Mouse (Mus musculus) ovary, postnatal 14 days (tissue): ENCODE measurements around the gene Fzd1.

Experiments used
- DNase-seq: peaks from one replicate; pipeline ENCODE4 v3.0.0; 2022; ENCODE audit warnings: low spot score

The Fzd1 gene

DNA sequence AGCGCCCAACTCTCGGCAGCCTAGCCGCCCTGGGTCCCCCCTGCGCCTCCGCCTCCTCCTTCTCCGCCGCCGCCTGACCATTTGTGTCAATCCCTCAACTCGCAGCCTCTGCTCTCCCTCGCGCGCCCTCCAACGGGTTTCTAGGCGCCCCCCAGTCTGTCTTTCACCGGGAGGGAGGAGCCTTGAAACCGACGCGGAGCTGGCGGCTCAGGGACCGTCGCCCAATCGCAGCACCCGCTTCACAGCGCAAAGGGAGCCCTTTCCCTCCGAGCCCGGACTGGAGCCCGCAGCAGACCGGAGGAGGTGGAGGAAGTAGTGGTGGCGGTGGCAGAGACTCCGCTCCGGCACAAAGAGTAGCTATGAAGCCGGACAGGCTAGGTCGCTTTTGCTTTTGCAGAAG, at the start of gene Fzd1:
TSS of gene Fzd1 (minus strand) at position 134 of the 400 bp plus-strand sequence.
- DNase-seq, result peak; percentile 90

DNA sequence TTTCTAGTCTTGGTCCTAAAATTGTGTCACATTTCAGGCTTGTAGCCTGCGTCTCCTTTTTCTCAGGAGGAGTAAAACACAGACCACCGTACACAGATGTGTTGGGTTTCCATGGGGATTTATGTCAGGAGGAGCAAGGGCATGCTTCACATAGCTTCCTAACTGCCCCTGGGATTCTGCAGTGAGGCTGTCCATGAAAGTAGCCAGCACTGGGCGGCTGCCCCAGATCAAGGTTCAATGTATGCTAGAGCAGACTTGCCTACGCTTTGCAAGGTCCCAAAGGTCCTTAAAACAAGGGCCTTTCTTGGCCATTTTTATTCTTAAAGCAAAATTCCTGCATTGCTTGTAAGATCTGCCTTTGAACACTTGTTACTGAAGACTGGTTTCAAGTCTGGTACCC, 47.4 kb upstream of the Fzd1 start:
- no peak for DNase-seq

DNA sequence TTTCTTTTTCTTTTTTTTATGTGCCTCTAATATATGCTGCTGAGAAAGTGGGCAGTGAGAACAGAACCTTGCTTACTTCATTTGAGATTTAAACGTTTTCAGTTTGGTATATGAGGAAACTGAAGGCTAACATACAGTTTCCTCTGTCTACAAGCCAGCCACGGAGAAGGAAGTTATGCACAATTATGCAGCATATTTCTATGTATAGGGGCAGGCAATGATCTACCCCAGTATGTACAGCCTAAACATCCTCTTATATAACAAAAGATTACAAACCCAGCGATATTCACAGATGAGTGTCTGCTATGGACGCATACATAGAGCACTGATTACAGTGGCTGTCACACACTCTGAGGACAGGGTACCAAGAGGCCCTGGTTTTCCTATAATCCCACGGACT, 45.9 kb upstream of the Fzd1 start:
- DNase-seq, result no peak

DNA sequence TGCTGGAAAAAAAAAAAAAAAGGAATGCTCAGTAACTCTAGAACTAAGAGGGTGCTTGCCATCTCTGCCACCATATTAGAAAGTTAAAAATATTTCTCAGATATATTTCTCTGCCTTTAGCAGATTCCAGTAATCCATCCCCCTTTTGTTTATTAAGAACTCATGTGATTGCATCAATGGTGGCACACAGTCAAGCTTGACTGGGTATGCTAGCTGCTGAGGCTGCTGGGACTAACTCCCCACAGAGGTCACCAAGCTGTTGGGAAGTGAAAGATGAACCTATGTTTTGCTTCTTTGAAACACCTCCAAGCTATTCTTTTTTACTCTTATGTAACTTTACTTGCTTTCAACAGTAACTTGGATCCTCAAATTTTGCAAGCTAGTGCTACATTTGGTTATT, 44.1 kb upstream of the Fzd1 start:
- DNase-seq, result no peak

DNA sequence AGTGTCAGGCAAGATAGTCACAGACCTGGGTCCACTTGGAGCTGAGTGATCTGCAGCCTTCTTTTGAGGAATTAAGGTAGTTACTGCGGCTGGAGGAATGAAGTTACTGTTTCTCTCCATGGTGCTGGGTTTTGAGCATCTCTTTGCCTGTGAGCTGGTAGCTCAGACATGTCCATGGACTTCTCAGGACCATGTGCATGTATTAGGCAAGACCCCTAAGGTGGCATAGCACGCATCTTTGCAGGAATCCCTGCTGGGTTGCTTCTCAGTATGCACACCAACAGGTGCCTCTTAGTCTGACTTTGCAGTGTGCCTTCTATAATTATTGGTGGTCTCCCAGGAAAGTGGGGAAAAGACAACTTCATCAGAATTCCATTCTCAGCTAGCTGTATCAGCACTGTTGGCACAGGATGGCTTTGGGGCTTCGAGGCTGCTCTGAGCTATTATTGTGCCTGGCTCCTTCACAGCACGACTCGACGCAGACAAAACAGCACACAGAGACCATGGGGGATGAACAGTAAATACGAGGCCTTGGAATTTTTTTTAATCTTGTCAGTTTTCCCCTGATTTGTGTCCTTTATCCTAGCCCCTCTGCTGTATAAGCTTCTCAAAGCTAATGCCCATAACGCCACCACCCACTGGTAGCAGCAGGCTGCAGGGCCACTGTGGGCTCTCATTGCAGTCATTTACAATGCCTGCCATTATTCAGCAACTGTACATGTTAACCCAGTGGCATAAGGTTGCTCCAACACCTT, 43.4 kb upstream of the Fzd1 start:
- no peak for DNase-seq

DNA sequence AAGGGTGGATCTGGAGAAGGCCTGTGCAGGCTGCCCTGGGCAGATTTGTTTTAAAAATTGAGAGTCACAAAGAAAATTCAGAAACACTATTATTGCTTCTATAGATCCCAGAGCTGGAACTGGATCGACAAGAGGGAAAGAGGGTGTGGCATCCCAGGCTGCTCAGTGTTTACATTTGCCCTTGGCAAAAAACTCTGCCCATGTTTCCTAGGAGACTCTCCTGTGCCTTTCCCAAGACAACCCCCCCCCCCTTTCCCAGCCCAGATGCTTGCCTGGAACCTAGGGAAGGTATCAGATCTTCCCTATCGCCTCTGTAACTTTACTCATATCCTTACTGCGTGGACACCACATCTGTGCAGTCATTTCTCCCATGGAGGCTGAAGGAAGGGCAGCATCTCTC, 33.4 kb upstream of the Fzd1 start:
- DNase-seq, result no peak

DNA sequence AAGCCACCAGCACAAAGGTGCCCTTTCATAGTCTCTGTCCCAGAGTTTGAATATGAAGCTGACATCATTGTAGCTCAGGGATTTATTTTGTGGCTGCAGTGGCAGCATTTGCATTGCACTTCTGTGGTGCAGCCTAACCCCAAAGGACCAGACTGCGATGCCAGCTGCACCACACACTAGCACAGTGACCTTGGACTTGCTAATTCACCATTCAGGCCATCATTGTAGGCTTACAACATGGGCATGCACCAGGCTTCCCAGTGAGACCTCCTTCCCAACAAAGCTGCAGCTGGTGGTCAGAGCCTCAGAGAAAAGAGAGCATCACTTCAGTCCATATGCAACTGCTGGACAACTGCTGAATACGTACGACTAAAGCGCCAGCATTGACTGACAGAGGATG, 32.4 kb upstream of the Fzd1 start:
- DNase-seq, result no peak

DNA sequence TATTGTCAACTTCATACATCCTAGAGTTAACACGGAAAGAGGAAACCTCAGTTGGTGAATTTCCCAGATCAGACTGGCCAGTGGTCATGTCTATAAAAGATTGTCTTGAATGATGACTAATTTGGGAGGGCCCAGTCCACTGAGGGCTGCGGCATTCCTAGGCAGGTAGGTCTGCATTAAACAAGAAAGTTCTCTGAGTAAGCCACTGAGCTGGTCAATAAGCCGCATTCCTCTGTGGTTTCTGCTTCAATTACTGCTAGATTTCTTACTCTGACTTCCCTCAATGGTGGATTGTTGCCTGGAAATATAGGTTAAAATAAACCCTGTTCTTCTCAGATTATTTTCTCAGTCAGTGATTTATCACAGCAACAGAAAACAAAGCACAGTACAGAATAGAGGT, 30.6 kb upstream of the Fzd1 start:
- no peak for DNase-seq

DNA sequence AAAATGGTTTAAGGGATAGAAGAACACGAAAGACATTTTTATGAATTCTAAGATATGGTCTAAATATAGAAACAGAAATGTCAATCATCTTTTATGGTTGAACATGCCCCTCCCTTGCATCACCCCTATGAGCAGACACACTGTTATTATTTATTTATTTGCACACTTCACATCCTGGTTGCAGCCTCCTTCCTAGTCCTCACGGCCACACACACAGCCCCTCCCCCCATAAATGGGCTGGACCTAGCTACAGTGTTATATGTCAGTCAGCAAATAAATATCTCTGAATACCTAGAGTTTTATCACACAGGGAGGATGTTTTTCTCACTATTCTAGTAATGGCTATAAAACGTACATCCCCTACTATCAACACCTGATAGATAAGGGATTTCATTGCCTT, 29.0 kb upstream of the Fzd1 start:
- no peak for DNase-seq

DNA sequence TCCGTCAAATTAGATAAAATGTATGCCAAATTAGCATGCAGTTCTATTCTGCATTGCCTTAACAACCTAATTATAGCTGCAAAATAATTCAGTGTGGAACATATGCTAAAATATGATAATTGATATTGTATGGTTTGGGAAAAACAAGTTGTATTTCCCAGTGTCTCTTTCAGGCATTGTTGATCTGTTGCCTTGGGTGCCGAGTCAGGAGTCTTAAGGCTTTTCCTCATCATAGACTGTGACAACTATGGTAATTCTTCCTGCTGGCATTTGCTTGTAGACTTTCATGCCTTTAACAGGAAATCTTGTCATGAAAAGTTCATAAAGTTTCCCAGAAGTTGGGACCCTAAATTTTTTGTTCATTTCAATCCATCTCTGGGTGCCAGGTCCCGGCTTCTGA, 20.4 kb upstream of the Fzd1 start:
- no peak for DNase-seq

DNA sequence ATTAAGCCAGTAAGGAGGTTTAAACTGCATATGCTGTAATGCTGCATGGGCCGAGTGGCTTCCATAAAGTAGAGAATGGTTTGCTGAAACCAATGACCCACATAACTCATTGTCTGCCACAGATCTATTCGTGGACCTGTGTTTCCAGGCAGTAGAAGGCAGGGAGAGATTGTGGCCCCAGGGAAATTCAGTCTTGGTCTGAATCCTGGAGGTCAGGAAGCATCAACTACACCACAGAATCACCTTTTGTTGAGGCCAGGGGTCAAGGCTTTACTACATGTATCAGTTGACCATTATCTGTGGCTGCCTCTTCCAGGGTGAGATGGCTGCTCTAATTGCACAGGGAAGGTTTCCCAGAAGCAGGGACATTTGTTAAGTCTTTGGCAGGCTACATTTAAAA, 18.7 kb upstream of the Fzd1 start:
- DNase-seq, result no peak

DNA sequence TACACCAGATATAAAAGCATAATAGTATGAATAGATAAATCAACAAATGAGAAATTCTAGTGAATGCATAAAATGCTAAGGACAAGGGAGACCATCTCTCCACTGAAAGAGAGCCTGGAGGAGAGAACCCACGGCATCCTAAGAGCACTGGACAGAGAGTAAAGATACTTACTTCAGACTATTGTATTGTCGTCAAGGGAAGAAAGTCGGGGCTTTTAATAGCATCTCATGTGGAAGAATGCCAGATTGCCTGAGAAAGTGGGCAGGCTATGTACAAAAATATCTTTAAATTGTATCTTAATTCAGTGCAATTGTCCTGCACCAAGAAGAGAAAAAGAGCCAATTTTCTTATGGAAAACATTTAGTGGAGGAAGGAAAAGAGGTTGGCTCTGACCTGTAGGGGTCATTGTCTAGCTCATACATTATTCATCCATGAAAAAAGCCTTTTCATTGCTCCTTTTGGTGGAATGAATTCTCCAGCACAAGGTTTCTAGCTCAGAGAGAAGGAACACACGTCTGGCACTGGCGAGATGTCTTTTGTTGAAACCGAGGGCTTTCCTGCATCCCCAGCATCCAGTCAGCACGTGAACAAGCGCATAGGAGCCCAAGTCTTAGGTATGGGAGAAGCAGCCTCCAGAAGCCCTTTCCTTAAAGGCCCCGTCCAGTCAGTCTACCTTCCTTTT, 15.4 kb upstream of the Fzd1 start:
- no peak for DNase-seq

DNA sequence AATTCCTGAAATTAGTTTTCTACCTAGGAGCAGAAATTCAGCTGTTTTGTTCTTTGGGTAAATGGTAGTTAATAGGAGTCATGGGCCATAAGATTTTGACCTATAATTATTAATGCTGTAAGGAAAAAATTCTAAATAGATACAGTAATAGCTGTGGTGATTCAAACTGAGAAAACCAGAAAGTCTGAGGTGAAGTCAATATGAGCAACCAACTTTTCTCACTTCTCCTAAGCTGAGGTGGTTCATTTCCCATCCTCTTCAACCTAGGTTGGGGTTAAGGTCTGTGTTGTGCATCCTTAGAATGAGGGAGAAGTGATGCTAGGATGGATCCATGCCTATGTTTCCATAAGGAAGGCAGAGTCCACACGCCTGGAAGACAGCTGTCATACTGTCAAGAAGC, 12.8 kb upstream of the Fzd1 start:
- no peak for DNase-seq

DNA sequence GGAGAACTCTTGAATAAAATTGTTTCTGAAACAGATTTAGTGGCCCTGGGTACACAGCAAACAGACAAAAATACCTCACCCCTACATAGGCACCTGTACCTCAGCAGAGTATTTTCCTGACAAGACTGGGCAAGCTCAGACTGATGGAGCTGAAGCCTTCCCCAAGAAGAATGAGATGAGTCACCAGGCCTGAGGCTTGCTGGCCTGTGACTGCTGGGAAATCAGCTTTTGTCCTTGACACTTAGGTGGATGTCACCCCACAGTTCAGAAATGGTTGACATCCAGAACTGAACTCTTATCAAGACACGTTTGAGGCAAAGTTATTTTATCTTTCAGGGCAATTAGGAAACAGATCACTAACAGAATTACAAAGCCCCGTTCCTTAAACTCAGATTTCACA, 10.1 kb upstream of the Fzd1 start:
- DNase-seq, result no peak

DNA sequence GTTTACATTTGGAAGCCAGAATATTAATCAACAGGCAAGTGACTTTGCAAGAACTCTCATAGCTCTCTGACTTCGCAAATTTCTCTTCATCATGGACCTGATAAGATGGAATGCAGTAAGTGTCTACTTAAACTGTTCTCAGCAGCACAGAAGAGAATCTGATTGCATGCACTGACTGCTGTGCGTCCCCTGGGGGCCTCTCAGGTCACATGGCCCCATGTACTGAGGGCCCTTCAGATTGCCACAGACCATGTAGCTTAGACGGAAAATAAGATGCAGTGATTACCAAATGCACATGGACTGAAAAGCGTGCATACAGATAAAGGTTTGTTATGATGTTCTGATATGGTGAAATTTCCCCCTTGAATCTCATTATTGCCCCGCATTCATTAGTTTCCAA, 8.9 kb upstream of the Fzd1 start:
- DNase-seq, result no peak

DNA sequence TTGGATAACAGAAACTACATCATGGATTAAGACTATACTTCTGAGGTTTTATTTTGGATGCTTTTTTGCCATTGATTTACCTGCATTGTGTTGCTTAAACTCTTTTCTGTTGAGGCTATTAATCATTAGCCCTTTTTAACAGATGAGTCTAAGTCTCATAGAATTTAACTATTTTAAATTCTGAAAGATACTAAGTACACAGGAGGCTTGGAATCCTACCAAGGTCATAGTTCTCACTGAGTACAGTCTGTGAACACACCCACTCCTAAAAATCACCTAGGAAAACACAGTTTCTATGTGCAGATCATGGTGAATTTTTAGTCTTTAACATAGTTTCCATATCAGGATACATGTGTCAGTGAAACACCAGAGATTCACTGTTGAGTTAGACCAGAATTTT, 4.1 kb upstream of the Fzd1 start:
- DNase-seq, result no peak

DNA sequence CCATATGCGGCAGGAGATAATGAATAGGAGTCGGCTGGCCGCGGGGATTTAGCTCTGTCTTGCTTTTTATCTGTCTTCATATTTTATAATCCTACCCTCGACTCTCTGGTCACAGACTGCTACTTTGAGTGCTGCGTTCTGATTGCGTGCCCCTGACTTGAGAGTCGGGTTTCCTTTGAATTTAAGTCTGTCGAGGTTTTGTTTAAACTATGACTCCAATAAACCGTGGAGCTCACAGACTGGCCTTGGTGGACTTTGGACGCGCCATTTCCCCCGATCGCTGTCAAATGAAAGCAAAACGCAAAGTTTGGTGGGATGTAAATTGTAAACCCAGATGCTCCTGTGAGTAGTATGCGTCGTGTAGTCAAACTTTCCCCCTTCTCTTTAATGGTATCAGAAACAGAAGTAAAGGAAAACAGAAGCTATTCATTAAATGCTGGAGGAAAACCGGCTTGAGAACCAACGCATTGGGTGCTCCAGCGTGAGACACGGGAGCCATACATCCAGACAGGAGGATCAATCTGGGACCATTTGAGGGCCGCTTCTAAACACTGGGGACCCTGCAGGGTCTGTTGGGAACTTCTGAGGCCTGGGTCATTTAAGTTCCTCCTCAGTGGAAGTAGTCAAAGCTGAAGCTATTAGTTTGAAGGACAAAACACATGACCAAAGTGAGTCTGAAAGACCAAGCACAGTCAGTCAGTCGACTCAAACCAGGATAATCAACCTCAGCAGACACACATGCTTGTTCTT, 671 bp upstream of the Fzd1 start:
- no peak for DNase-seq

DNA sequence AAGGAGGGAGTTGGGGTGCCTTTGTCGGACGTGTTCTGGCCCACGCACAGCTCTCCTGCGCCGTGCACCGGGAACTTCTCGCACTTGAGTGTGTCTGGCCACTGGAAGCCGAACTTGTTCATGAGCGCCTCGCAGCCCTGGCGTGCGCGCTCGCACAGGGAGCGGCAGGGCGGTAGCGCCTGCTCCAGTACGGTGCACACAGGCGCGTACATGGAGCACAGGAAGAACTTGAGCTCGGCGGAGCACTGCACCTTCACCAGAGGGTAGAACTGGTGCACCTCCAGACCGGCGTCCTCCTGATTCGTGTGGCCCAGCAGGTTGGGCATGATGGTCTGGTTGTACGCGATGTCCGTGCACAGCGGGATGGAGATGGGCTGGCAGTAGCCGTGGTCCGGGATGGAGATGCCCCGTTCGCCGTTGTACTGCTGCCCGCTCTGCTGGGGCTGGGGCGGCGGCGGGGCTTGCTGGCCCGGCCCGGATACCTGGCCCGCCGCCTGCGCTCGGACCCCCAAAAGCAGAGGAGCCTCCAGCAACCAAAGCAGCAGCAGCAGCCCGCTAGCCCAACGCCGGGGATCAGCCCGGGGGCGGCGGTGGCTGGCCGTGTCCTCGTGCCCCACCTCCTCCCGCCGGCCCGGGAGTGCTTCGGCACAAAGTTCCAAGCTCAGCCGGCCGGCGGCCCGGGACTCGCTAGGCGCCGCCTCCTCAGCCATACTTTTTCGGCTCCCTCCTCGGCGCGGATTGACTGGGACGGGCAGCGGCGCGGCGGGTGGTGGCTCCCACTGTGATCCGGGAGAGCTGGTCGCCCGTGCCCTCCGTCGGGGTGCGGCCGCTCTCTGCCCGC, 744 bp downstream of the Fzd1 start:
- peak; percentile 58 for DNase-seq

DNA sequence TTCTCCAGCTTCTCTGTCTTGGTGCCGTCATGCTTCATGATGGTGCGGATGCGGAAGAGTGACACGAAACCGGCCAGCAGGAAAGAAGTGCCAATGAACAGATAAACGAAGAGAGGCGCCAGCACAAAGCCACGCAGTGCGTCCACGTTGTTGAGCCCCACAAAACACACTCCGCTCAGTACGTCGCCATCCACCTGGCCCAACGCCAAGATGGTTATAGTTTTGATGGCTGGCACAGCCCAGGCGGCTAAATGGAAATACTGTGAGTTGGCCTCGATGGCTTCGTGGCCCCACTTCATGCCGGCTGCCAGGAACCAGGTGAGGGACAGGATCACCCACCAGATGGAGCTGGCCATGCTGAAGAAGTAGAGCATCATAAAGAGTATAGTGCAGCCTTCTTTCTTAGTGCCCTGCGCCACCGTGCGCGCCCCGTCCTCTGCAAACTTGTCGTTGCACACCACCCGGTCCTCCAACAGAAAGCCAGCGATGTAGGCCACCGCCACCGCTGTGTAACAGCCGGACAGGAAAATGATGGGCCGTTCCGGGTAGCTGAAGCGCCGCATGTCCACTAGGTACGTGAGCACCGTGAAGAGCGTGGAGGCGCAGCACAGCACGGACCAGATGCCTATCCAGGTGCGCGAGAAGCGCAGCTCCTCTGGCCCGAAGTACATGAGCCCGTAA, 1.7 kb downstream of the Fzd1 start:
- DNase-seq, result peak; percentile 19

DNA sequence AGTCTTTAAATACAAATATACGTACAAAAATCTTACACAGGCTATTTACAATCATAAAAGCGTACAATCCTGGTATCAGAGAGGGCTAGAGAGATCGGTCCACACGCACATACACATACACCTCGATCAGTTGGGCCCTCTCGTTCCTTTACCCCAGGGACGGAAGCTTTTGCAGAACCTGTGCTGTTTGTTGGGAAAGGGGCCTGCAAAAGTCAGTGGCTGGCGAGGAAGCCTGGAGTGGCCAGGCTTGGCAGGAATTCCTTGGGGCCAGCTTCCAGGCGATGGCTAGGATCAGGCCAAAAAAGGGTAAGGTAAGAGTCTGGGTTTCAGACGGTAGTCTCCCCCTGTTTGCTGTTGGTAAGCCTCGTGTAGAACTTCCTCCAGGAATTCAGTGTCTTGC, 2.5 kb downstream of the Fzd1 start:
- no peak for DNase-seq

DNA sequence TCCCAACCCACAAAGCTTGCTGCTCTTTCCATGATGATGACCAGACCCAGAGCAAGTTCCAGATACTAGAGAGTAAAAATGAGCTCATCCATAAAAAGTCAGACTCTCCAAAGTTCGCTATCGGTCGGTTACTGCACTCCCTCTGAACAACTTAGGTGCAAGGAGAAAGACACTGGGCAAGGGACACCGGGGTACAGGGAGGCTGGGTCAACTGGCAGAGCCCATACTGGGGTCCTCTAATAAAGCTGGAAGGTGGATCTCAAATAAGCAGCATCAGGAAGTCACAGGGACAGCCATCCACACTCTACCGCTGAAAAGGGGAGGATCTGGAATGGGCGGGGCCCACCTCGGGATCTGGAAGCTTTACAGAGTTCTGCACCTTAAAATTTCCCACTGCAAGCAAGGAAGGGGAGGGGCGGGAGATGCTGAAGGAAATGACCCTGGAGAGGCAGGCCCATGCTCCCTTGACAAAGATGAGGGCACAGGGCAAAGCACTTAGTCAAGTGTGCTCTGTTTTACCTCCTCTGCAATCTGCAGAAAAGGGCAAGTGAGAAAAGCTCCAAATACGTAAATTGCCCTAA, 3.0 kb downstream of the Fzd1 start:
- no peak for DNase-seq
